Mouse (Mus musculus) MEL (cell line): ENCODE results near the gene Atg4a.

Experiments used
- CHD2 ChIP-seq: IDR thresholded peaks from 2 replicates; pipeline ENCODE4 v1.6.1; 2011; ENCODE audit warnings: low read length, improper control_type of control experiment
- CTCF ChIP-seq, 3 experiments: IDR thresholded peaks in 2 of 3; conservative IDR thresholded peaks in 1 of 3; 2 replicates each; pipeline ENCODE4 v1.5.1; 2011 to 2012; ENCODE audit warnings: low read length in 3 of 3, low read depth in 2 of 3, mild to moderate bottlenecking in 2 of 3, improper control_type of control experiment in 1 of 3, inconsistent platforms in 1 of 3, mixed read lengths in 1 of 3, moderate library complexity in 1 of 3; ENCODE audit not compliant: control insufficient read depth in 1 of 3, insufficient read depth in 1 of 3, poor library complexity in 1 of 3, severe bottlenecking in 1 of 3
- EP300 ChIP-seq, 2 experiments: IDR thresholded peaks; 2 replicates each; pipeline ENCODE4 v1.6.1; 2011; ENCODE audit warnings: improper control_type of control experiment in 2 of 2, low read length in 2 of 2, low read depth in 1 of 2, mild to moderate bottlenecking in 1 of 2
- HCFC1 ChIP-seq: IDR thresholded peaks from 2 replicates; pipeline ENCODE4 v1.6.1; 2012; ENCODE audit warnings: low read depth, mild to moderate bottlenecking, inconsistent platforms, low read length, improper control_type of control experiment, moderate library complexity
- POLR2A ChIP-seq, 2 experiments: IDR thresholded peaks; 2 replicates each; pipeline ENCODE4 v1.6.1; 2011 to 2012; ENCODE audit warnings: low read length in 2 of 2, mild to moderate bottlenecking in 2 of 2, control low read depth in 1 of 2, improper control_type of control experiment in 1 of 2, low read depth in 1 of 2, moderate library complexity in 1 of 2; ENCODE audit not compliant: control insufficient read depth in 1 of 2, insufficient read depth in 1 of 2, poor library complexity in 1 of 2
- SMC3 ChIP-seq: IDR thresholded peaks from 2 replicates; pipeline ENCODE4 v1.6.1; 2011; ENCODE audit warnings: low read depth, low read length, improper control_type of control experiment
- USF1 ChIP-seq: IDR thresholded peaks from 2 replicates; pipeline ENCODE4 v1.6.1; 2014; ENCODE audit warnings: low read depth, mild to moderate bottlenecking, inconsistent platforms, low read length, improper control_type of control experiment, moderate library complexity
- ZC3H11A ChIP-seq: IDR thresholded peaks from 2 replicates; pipeline ENCODE4 v1.6.1; 2012; ENCODE audit warnings: low read depth, mild to moderate bottlenecking, inconsistent platforms, low read length, improper control_type of control experiment
- ZMIZ1 ChIP-seq: IDR thresholded peaks from 2 replicates; pipeline ENCODE4 v1.6.1; 2012; ENCODE audit warnings: low read depth, mild to moderate bottlenecking, inconsistent platforms, low read length, improper control_type of control experiment, moderate library complexity
- ZNF384 ChIP-seq: IDR thresholded peaks from 2 replicates; pipeline ENCODE4 v1.6.1; 2012; ENCODE audit warnings: low read depth, mild to moderate bottlenecking, inconsistent platforms, low read length, improper control_type of control experiment

DNA sequence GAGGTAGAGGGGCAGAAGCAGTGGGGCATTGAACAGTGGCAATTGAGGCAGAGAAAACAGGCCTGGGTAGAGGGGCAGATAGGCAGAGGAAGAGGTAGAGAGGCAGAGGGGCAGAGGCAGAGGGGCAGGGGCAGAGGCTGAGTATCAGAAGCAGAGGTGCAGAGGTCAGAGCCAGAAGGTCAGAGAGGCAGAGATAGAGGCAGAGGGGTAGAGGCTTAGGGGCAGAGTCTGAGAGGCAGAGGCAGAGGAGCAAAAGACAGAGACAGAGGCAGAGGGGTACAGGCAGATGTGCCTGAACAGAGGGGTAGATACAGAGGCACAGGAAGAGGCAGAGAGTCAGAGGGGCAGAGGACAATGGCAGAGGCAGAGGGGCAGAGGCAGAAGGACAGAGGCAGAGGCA, 193.6 kb downstream of the Atg4a start:
- TF ChIP-seq ZC3H11A (no peak), CTCF (IDR thresholded peaks at IDR 0.05 in 2 of 3, conservative IDR thresholded peaks at IDR 0.05 in 1 of 3; ENCODE audit: control insufficient read depth in 1 of 3, insufficient read depth in 1 of 3, low read depth in 2 of 3, low read length in 3 of 3, poor library complexity in 1 of 3, severe bottlenecking in 1 of 3) (no peak), CHD2 (no peak), ZMIZ1 (no peak), EP300 (IDR thresholded peaks at IDR 0.05; ENCODE audit: low read depth in 1 of 2, low read length in 2 of 2) (no peak), ZNF384 (no peak), SMC3 (no peak), USF1 (no peak), POLR2A (IDR thresholded peaks at IDR 0.05; ENCODE audit: control insufficient read depth in 1 of 2, insufficient read depth in 1 of 2, low read depth in 1 of 2, low read length in 2 of 2, poor library complexity in 1 of 2) (no peak), HCFC1 (no peak)
